Mouse (Mus musculus) cerebellum, adult 18-20 months (tissue): ENCODE measurements at regions not wholly inside any gene's neighbourhood (a gene's known extent, or its start where the extent isn't known, plus 50 kb on each side); places are given as distances from the start of the nearest gene placed in this dataset.

Experiments used
- DNase-seq, 2 experiments: peaks; one replicate each; pipeline ENCODE4 v3.0.0; 2021

GRCm38 (mm10) chr12:12498621-12499020 is 236.7 kb downstream of the Fam49a start:
- no peak for DNase-seq

- DNase-seq, result no peak
These were observed 235.4 kb downstream of the Fam49a start for GRCm38 (mm10) chr12:12497277-12497841.

- DNase-seq, result peak; percentile 4 to 21
These were observed 234.7 kb downstream of the Fam49a start for GRCm38 (mm10) chr12:12496593-12497141.

GRCm38 (mm10) chr12:12490173-12490572 is 228.2 kb downstream of the Fam49a start:
- no peak for DNase-seq

- DNase-seq, result no peak
These were observed 226.2 kb downstream of the Fam49a start for GRCm38 (mm10) chr12:12488090-12488489.

GRCm38 (mm10) chr12:12486656-12487356 is 224.9 kb downstream of the Fam49a start:
- no peak for DNase-seq

GRCm38 (mm10) chr12:12484921-12485680 is 223.2 kb downstream of the Fam49a start:
- no peak for DNase-seq

GRCm38 (mm10) chr12:12480451-12480850 is 218.5 kb downstream of the Fam49a start:
- DNase-seq, result no peak

- no peak for DNase-seq
These were observed 190.1 kb downstream of the Fam49a start for GRCm38 (mm10) chr12:12452086-12452485.

GRCm38 (mm10) chr12:12446768-12447167 is 184.8 kb downstream of the Fam49a start:
- no peak for DNase-seq

GRCm38 (mm10) chr12:12446281-12446680 is 184.3 kb downstream of the Fam49a start:
- no peak for DNase-seq

- no peak for DNase-seq
These were observed 180.9 kb downstream of the Fam49a start for GRCm38 (mm10) chr12:12442872-12443271.

GRCm38 (mm10) chr12:12436379-12436778 is 174.4 kb downstream of the Fam49a start:
- no peak for DNase-seq

GRCm38 (mm10) chr12:12432597-12432996 is 170.7 kb downstream of the Fam49a start:
- no peak for DNase-seq
